Mouse (Mus musculus): ENCODE results near the gene Stim1. TPM values are rescaled to one million over a fixed set of nuclear protein-coding genes. Genes with fewer than 3 reads are reported as not detected.

Stim1 gene
- polyA plus RNA-seq, 1 experiment from 2014 or later, result 16.8 TPM

GRCm38 (mm10) chr7:102363853-102364252 is 96.2 kb downstream of the Stim1 start:
- H3K27ac ChIP-seq (ENCODE audit: poor library complexity, severe bottlenecking), result no peak overlapping the region
- H3K9ac ChIP-seq, result no peak overlapping the region
- no peak for ATAC-seq (ENCODE audit: insufficient number of reproducible peaks, low FRiP score)
- no peaks in the 10 kb centered on the region for H3K4me1 ChIP-seq (replicated peaks)
- H3K36me3 ChIP-seq, result no peaks in the 10 kb centered on the region
- no peaks in the 10 kb centered on the region; the same call in 1 of the 2 replicates for H3K27me3 ChIP-seq (replicated peaks)
- 88% methylated on average over 1 of the region's 1 CpGs for WGBS
- H3K9me3 ChIP-seq (replicated peaks), result no peaks in the 10 kb centered on the region
- no peak overlapping the region for H3K4me2 ChIP-seq
- H3K4me3 ChIP-seq, result no peak overlapping the region

GRCm38 (mm10) chr7:102369661-102370060 is 102.1 kb downstream of the Stim1 start:
- no peaks in the 10 kb centered on the region for H3K9me3 ChIP-seq (replicated peaks)
- 0 out of 2 replicates have a peak, but pooled peaks have one; percentile 53 for ATAC-seq (ENCODE audit: insufficient number of reproducible peaks, low FRiP score)

GRCm38 (mm10) chr7:102370526-102370925 is 102.9 kb downstream of the Stim1 start:
- no peak overlapping the region for H3K9ac ChIP-seq
- no peak for ATAC-seq (ENCODE audit: insufficient number of reproducible peaks, low FRiP score)
- H3K27ac ChIP-seq (ENCODE audit: poor library complexity, severe bottlenecking), result no peak overlapping the region
- 80% methylated on average over 5 of the region's 5 CpGs for WGBS
- no peaks in the 10 kb centered on the region for H3K36me3 ChIP-seq
- no peaks in the 10 kb centered on the region for H3K9me3 ChIP-seq (replicated peaks)
- no peak overlapping the region for H3K4me2 ChIP-seq
- H3K4me1 ChIP-seq (replicated peaks), result no peaks in the 10 kb centered on the region
- H3K4me3 ChIP-seq, result no peak overlapping the region
- no peaks in the 10 kb centered on the region for H3K27me3 ChIP-seq (replicated peaks)

More at GRCm38 (mm10) chr7:102369661-102370060, 102.1 kb downstream of the Stim1 start:
- Histone ChIP-seq H3K4me2 (no peak overlapping the region), H3K4me3 (no peak overlapping the region), H3K4me1 (replicated peaks) (no peaks in the 10 kb centered on the region), H3K27me3 (replicated peaks) (no peaks in the 10 kb centered on the region), H3K27ac (ENCODE audit: poor library complexity, severe bottlenecking) (no peak overlapping the region), H3K36me3 (no peaks in the 10 kb centered on the region), H3K9ac (no peak overlapping the region)
- WGBS, result 14% methylated on average over 4 of the region's 4 CpGs

- Histone ChIP-seq H3K9me3 (replicated peaks) (no peaks in the 10 kb centered on the region), H3K4me3 (no peak overlapping the region), H3K36me3 (no peaks in the 10 kb centered on the region), H3K9ac (no peak overlapping the region), H3K27me3 (replicated peaks) (no peaks in the 10 kb centered on the region), H3K4me2 (no peak overlapping the region), H3K27ac (ENCODE audit: poor library complexity, severe bottlenecking) (no peak overlapping the region), H3K4me1 (replicated peaks) (no peaks in the 10 kb centered on the region; the same call in 1 of the 2 replicates)
- WGBS, result 82% methylated on average over 3 of the region's 3 CpGs
- ATAC-seq (ENCODE audit: insufficient number of reproducible peaks, low FRiP score), result no peak
These were observed 105.9 kb downstream of the Stim1 start for GRCm38 (mm10) chr7:102373382-102374072.

- Histone ChIP-seq H3K4me3 (no peak overlapping the region), H3K27ac (ENCODE audit: poor library complexity, severe bottlenecking) (no peak overlapping the region), H3K36me3 (no peaks in the 10 kb centered on the region), H3K9ac (no peak overlapping the region), H3K9me3 (replicated peaks) (no peaks in the 10 kb centered on the region), H3K4me1 (replicated peaks) (no peaks in the 10 kb centered on the region), H3K27me3 (replicated peaks) (no peaks in the 10 kb centered on the region), H3K4me2 (no peak overlapping the region)
- ATAC-seq (ENCODE audit: insufficient number of reproducible peaks, low FRiP score), result no peak
- WGBS, result 80% methylated on average over 7 of the region's 7 CpGs
These were observed 115.6 kb downstream of the Stim1 start for GRCm38 (mm10) chr7:102383221-102383620.

- Histone ChIP-seq H3K4me2 (no peak overlapping the region), H3K4me3 (no peak overlapping the region), H3K27me3 (replicated peaks) (no peaks in the 10 kb centered on the region), H3K9ac (no peak overlapping the region), H3K4me1 (replicated peaks) (no peaks in the 10 kb centered on the region), H3K9me3 (replicated peaks) (no peaks in the 10 kb centered on the region), H3K36me3 (no peaks in the 10 kb centered on the region), H3K27ac (ENCODE audit: poor library complexity, severe bottlenecking) (no peak overlapping the region)
- 64% methylated on average over 3 of the region's 3 CpGs for WGBS
- no peak for ATAC-seq (ENCODE audit: insufficient number of reproducible peaks, low FRiP score)
These were observed 118.4 kb downstream of the Stim1 start for GRCm38 (mm10) chr7:102385973-102386372.

- Histone ChIP-seq H3K9ac (no peak overlapping the region), H3K27me3 (replicated peaks) (no peaks in the 10 kb centered on the region), H3K36me3 (no peaks in the 10 kb centered on the region), H3K9me3 (replicated peaks) (no peaks in the 10 kb centered on the region), H3K4me2 (no peak overlapping the region), H3K4me1 (replicated peaks) (no peaks in the 10 kb centered on the region), H3K4me3 (no peak overlapping the region), H3K27ac (ENCODE audit: poor library complexity, severe bottlenecking) (no peak overlapping the region)
- 59% methylated on average over 5 of the region's 5 CpGs for WGBS
- ATAC-seq (ENCODE audit: insufficient number of reproducible peaks, low FRiP score), result no peak
These were observed 121.5 kb downstream of the Stim1 start for GRCm38 (mm10) chr7:102389082-102389481.

- no peaks in the 10 kb centered on the region for H3K9me3 ChIP-seq (replicated peaks)
- no peak overlapping the region for H3K9ac ChIP-seq
- ATAC-seq (ENCODE audit: insufficient number of reproducible peaks, low FRiP score), result no peak
- WGBS, result 72% methylated on average over 2 of the region's 2 CpGs
- no peak overlapping the region for H3K27ac ChIP-seq (ENCODE audit: poor library complexity, severe bottlenecking)
- H3K4me3 ChIP-seq, result no peak overlapping the region
- no peaks in the 10 kb centered on the region for H3K4me1 ChIP-seq (replicated peaks)
- no peaks in the 10 kb centered on the region for H3K36me3 ChIP-seq
- no peaks in the 10 kb centered on the region for H3K27me3 ChIP-seq (replicated peaks)
- no peak overlapping the region for H3K4me2 ChIP-seq
These were observed 126.3 kb downstream of the Stim1 start for GRCm38 (mm10) chr7:102393898-102394297.

- WGBS, result 69% methylated on average over 7 of the region's 7 CpGs
- Histone ChIP-seq H3K4me3 (no peak overlapping the region), H3K36me3 (no peaks in the 10 kb centered on the region), H3K27ac (ENCODE audit: poor library complexity, severe bottlenecking) (no peak overlapping the region), H3K27me3 (replicated peaks) (no peaks in the 10 kb centered on the region), H3K9ac (no peak overlapping the region), H3K4me2 (no peak overlapping the region), H3K4me1 (replicated peaks) (no peaks in the 10 kb centered on the region), H3K9me3 (replicated peaks) (no peaks in the 10 kb centered on the region)
- no peak for ATAC-seq (ENCODE audit: insufficient number of reproducible peaks, low FRiP score)
These were observed 128.3 kb downstream of the Stim1 start for GRCm38 (mm10) chr7:102395894-102396293.

- H3K36me3 ChIP-seq, result no peaks in the 10 kb centered on the region
- H3K4me2 ChIP-seq, result no peak overlapping the region
- no peak overlapping the region for H3K9ac ChIP-seq
These were observed 128.7 kb downstream of the Stim1 start for GRCm38 (mm10) chr7:102396331-102396730.

GRCm38 (mm10) chr7:102399180-102399731 is 131.7 kb downstream of the Stim1 start:
- no peak for ATAC-seq (ENCODE audit: insufficient number of reproducible peaks, low FRiP score)
- H3K4me3 ChIP-seq, result no peak overlapping the region
- no peaks in the 10 kb centered on the region for H3K9me3 ChIP-seq (replicated peaks)
- no peaks in the 10 kb centered on the region for H3K36me3 ChIP-seq
- H3K4me1 ChIP-seq (replicated peaks), result no peaks in the 10 kb centered on the region
- H3K27ac ChIP-seq (ENCODE audit: poor library complexity, severe bottlenecking), result no peak overlapping the region
- H3K27me3 ChIP-seq (replicated peaks), result no peaks in the 10 kb centered on the region
- no peak overlapping the region for H3K9ac ChIP-seq
- 67% methylated on average over 3 of the region's 3 CpGs for WGBS
- no peak overlapping the region for H3K4me2 ChIP-seq

More at GRCm38 (mm10) chr7:102396331-102396730, 128.7 kb downstream of the Stim1 start:
- no peaks in the 10 kb centered on the region for H3K27me3 ChIP-seq (replicated peaks)
- H3K4me1 ChIP-seq (replicated peaks), result no peaks in the 10 kb centered on the region
- ATAC-seq (ENCODE audit: insufficient number of reproducible peaks, low FRiP score), result no peak
- WGBS, result 85% methylated on average over 3 of the region's 3 CpGs
- no peak overlapping the region for H3K27ac ChIP-seq (ENCODE audit: poor library complexity, severe bottlenecking)
- H3K4me3 ChIP-seq, result no peak overlapping the region
- no peaks in the 10 kb centered on the region for H3K9me3 ChIP-seq (replicated peaks)

All from heart, embryonic 12.5 days (tissue).